In the genomic region with DNA sequence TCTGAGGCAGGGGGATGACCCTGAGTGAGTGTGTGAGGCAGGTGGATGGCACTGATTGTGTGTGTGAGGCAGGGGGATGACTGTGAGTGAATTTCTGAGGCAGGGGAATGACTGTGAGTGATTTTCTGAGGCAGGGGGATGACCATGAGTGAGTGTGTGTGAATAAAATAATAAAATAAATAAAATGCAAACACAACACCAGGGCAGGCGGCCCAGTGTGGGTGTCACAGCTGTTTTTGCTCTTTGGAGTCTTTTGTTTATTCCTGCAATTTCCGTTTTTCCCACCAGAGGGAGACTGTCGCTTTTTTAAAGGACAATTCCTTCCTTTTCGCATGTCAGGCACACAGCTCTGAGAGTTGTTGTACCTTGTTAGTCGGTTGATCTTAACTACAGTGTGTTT, we compare ENCODE assay signal across 10 mouse cellular contexts. TPM values are rescaled to one million over a fixed set of nuclear protein-coding genes. Genes with fewer than 3 reads are reported as not detected.
DNase-seq lines count a peak whose midpoint lies in the region; ATAC-seq and TF ChIP-seq lines count a peak whose summit lies in the region.
"Not testable (repeated sequence)": the region's sequence is repeated elsewhere in the genome, so short reads cannot be mapped to it uniquely, and the experiment has no call there.
"Had no signal": no experiment of that assay in that cellular context is flagged by ENCODE, and none has a peak within 500 bp of the region (broad histone marks: within the 10 kb centered on the region; RNA-seq: fewer than 3 reads in every experiment).

No protein-coding gene starts in this region.

- not testable (repeated sequence) for H3K27me3 ChIP-seq in forebrain, embryonic 12.5 days; liver, embryonic 15.5 days; neural tube, embryonic 11.5 days (ENCODE audit: control insufficient read depth, insufficient read depth, low read length); stomach, postnatal 0 days (ENCODE audit: control insufficient read depth, insufficient read depth, low read length)

- TF ChIP-seq CTCF in stomach, postnatal 0 days (IDR thresholded peaks at IDR 0.05; ENCODE audit: low read depth): peak; percentile 83

- H3K4me3 ChIP-seq in forebrain, embryonic 12.5 days (replicated peaks): peak overlapping the region; percentile 59
- peak overlapping the region; percentile 69 for H3K4me3 ChIP-seq in liver, embryonic 15.5 days (replicated peaks)
- not testable (repeated sequence) for H3K4me3 ChIP-seq in neural tube, embryonic 11.5 days (ENCODE audit: low read depth, low read length)
- peak overlapping the region; percentile 27; the same call in 1 of the 2 replicates for H3K4me3 ChIP-seq in stomach, postnatal 0 days (ENCODE audit: low read depth, low read length)

- H3K4me1 ChIP-seq in forebrain, embryonic 12.5 days: peaks cover 17% of the 10 kb centered on the region
- peaks cover 70% of the 10 kb centered on the region for H3K4me1 ChIP-seq in liver, embryonic 15.5 days (replicated peaks)
- not testable (repeated sequence) for H3K4me1 ChIP-seq in neural tube, embryonic 11.5 days (ENCODE audit: control insufficient read depth, insufficient read depth, low read length); stomach, postnatal 0 days (replicated peaks; ENCODE audit: control insufficient read depth, insufficient read depth)

- peak overlapping the region; percentile 33 for H3K27ac ChIP-seq in forebrain, embryonic 12.5 days
- 0 out of 2 replicates have a peak overlapping the region, but pooled peaks have one; percentile 0 for H3K27ac ChIP-seq in liver, embryonic 15.5 days (replicated peaks)
- not testable (repeated sequence) for H3K27ac ChIP-seq in neural tube, embryonic 11.5 days (ENCODE audit: low read depth, low read length); stomach, postnatal 0 days (replicated peaks)

- not testable (repeated sequence) for ATAC-seq in forebrain, embryonic 12.5 days (ENCODE audit: low FRiP score); liver, embryonic 15.5 days (ENCODE audit: insufficient read depth); neural tube, embryonic 11.5 days (ENCODE audit: insufficient read depth, low FRiP score, low TSS enrichment); stomach, postnatal 0 days (ENCODE audit: low FRiP score, low TSS enrichment)

- not testable (repeated sequence) for TF ChIP-seq EP300 in stomach, postnatal 0 days (optimal IDR thresholded peaks at IDR 0.05)

- H3K9me3 ChIP-seq in forebrain, embryonic 12.5 days; liver, embryonic 15.5 days (replicated peaks); neural tube, embryonic 11.5 days (ENCODE audit: control insufficient read depth, low read length); stomach, postnatal 0 days (ENCODE audit: control insufficient read depth, low read length): not testable (repeated sequence)

- DNase-seq in CD4-positive, CD25-positive, alpha-beta regulatory T cell, adult 2 months (ENCODE audit: low read depth, low spot score): peak; percentile 89
- peak; percentile 20 for DNase-seq in cerebellum, adult 11-12 months
- DNase-seq in heart, postnatal 14 days: peak; percentile 62 to 77
- peak; percentile 58 to 83 for DNase-seq in kidney, postnatal 25 days
- DNase-seq in neural tube, embryonic 11.5 days (ENCODE audit: low spot score): peak; percentile 49
- peak; percentile 64 for DNase-seq in stomach, postnatal 0 days (ENCODE audit: low spot score)

- intact Hi-C loops in heart, postnatal 14 days (cut with DNase I): not testable (repeated sequence)

- peak overlapping the region; percentile 73 for H3K4me2 ChIP-seq in forebrain, embryonic 12.5 days
- peak overlapping the region; percentile 99 for H3K4me2 ChIP-seq in liver, embryonic 15.5 days
- peak overlapping the region; percentile 48; the same call in 1 of the 2 replicates for H3K4me2 ChIP-seq in neural tube, embryonic 11.5 days (ENCODE audit: low read depth)
- H3K4me2 ChIP-seq in stomach, postnatal 0 days (replicated peaks; ENCODE audit: low read depth): peak overlapping the region; percentile 47

- peak overlapping the region; percentile 40 for H3K9ac ChIP-seq in forebrain, embryonic 12.5 days
- not testable (repeated sequence) for H3K9ac ChIP-seq in liver, embryonic 15.5 days; neural tube, embryonic 11.5 days (ENCODE audit: low read length); stomach, postnatal 0 days (ENCODE audit: low read length)

- WGBS in forebrain, embryonic 12.5 days: 7% methylated on average over 5 of the region's 5 CpGs
- WGBS in liver, embryonic 15.5 days (ENCODE audit: insufficient replicate concordance): 4% methylated on average over 5 of the region's 5 CpGs
- 12% methylated on average over 5 of the region's 5 CpGs for WGBS in neural tube, embryonic 11.5 days
- WGBS in stomach, postnatal 0 days: 1% methylated on average over 5 of the region's 5 CpGs

- H3K36me3 ChIP-seq in forebrain, embryonic 12.5 days (replicated peaks); liver, embryonic 15.5 days (replicated peaks); neural tube, embryonic 11.5 days (ENCODE audit: control insufficient read depth, insufficient read depth, low read length); stomach, postnatal 0 days (ENCODE audit: control insufficient read depth, insufficient read depth, low read length): not testable (repeated sequence)

RNA-seq across cellular contexts. Expression of a gene that starts 42.5 kb away (rescaled TPM):
- polyA plus RNA-seq in forebrain, embryonic 12.5 days (2016; fragmentation: Nextera tagmentation; extraction: Ambion mirVana): 0.62 and 1.0 TPM in 2 replicates
- 1 to 10 TPM; 1.2 to 1.6 TPM for total RNA-seq in heart, postnatal 14 days (2021)
- polyA plus RNA-seq in liver, embryonic 15.5 days (2015; fragmentation: Nextera tagmentation; extraction: Ambion mirVana): 3.2 and 3.3 TPM in 2 replicates
- polyA plus RNA-seq in neural tube, embryonic 11.5 days (2014; fragmentation: Nextera tagmentation; extraction: Ambion mirVana): 1.1 and 1.4 TPM in 2 replicates
- polyA plus RNA-seq in stomach, postnatal 0 days (2015; fragmentation: Nextera tagmentation; extraction: Ambion mirVana): 3.9 TPM in 2 replicates
- total RNA-seq: ES-E14 had no signal

RNA-seq across cellular contexts. Expression of a gene that starts 52.2 kb away (rescaled TPM):
- not detected in 2 replicates for polyA plus RNA-seq in forebrain, embryonic 12.5 days (2016; fragmentation: Nextera tagmentation; extraction: Ambion mirVana)
- not detected for total RNA-seq in heart, postnatal 14 days (2021)
- polyA plus RNA-seq in liver, embryonic 15.5 days (2015; fragmentation: Nextera tagmentation; extraction: Ambion mirVana): not detected in 2 replicates
- polyA plus RNA-seq in neural tube, embryonic 11.5 days (2014; fragmentation: Nextera tagmentation; extraction: Ambion mirVana): not detected in 2 replicates
- polyA plus RNA-seq in stomach, postnatal 0 days (2015; fragmentation: Nextera tagmentation; extraction: Ambion mirVana): not detected in 2 replicates
- total RNA-seq: ES-E14; gastrocnemius, postnatal 25 days had no signal

Comparison
In these comparisons a context has a peak if more than half of its experiments do, and no peak if none do; other contexts are left out.
1. DNase-seq: peak in every context shown above with its lines; median percentile 89 in CD4-positive, CD25-positive, alpha-beta regulatory T cell, adult 2 months; 70 in kidney, postnatal 25 days; 70 in heart, postnatal 14 days; 64 in stomach, postnatal 0 days; 49 in neural tube, embryonic 11.5 days; 20 in cerebellum, adult 11-12 months.
2. H3K4me2 ChIP-seq: peak in every context shown above with its lines; median percentile 99 in liver, embryonic 15.5 days; 73 in forebrain, embryonic 12.5 days; 48 in neural tube, embryonic 11.5 days; 47 in stomach, postnatal 0 days.